Mouse (Mus musculus): ENCODE data around the gene Ggt6. TPM values are rescaled to one million over a fixed set of nuclear protein-coding genes. Genes with fewer than 3 reads are reported as not detected.

Ggt6 gene
- total RNA-seq (2014; rRNA removed; ENCODE audit: low replicate concordance): 5.3 TPM in 1 of 2 replicates, not detected in the other
- polyA plus RNA-seq (2015; fragmentation: Nextera tagmentation; extraction: Ambion mirVana): 0.05 TPM in 1 of 2 replicates, not detected in the other

DNA sequence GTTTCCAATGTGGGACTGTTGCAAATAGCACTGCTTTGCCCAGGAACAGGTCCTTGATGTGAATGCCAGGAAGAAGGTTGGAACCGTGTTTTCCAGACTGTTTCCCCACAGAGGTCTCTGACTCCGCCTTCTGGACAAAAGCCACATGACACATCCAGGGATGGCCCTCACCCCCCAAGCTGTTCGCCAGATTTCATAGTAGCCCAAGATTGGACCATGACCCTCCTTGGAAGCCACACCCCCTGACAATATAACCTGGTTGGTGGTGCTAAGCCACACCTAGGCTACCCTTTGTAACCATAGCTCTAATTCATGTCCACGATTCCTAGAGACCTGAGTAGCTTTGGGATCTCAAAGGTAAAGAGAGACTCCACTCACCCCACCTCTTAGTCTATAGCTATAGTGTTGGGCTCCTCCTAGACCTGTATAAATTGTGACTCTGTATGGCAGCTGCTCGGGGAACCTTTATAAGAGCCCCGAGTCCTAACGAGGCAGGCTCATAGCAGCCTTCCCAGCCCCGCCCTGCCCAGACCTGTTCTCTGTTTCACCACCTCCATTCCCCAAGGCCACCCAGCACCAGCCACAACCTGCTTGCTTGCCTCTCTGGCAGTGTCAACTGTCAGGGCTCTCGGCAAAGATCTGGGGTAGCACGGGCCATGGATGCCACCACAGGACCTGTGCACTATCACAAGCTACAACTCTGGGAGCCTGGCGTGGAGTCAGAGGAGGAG lies at the start of gene Ggt6:
Gene Ggt6, plus strand, starts transcription at position 564 of the 731 bp plus-strand sequence.
- H3K9ac ChIP-seq (replicated peaks; ENCODE audit: low read depth, low read length): no peak within 1 kb of the TSS
- no peak within 1 kb of the TSS for H3K4me3 ChIP-seq (ENCODE audit: low read depth, low read length)
- H3K27me3 ChIP-seq (ENCODE audit: control insufficient read depth, insufficient read depth, low read length): no peaks in the 10 kb centered on the region
- no peaks in the 10 kb centered on the region for H3K9me3 ChIP-seq (replicated peaks; ENCODE audit: control insufficient read depth, low read length)
- TF ChIP-seq CTCF (IDR thresholded peaks at IDR 0.05; ENCODE audit: low read depth): 0 out of 2 replicates have a peak, but pooled peaks have one; percentile 18
- no peak for TF ChIP-seq EP300 (IDR thresholded peaks at IDR 0.05; ENCODE audit: low read depth)
- H3K27ac ChIP-seq (ENCODE audit: low read depth): no peak within 1 kb of the TSS
- ATAC-seq (ENCODE audit: insufficient read depth, low read depth) (no peak), DNase-seq (ENCODE audit: low spot score) (no peak)
- H3K4me1 ChIP-seq (ENCODE audit: control insufficient read depth, insufficient read depth): peaks cover 12% of the 10 kb centered on the region; the same call in 1 of the 2 replicates
- H3K4me2 ChIP-seq (ENCODE audit: low read depth, low read length): no peak within 1 kb of the TSS
- H3K36me3 ChIP-seq (replicated peaks; ENCODE audit: control insufficient read depth, insufficient read depth, low read length): no peaks in the 10 kb centered on the region
- WGBS: 53% methylated on average over 11 of the region's 11 CpGs

- Histone ChIP-seq H3K4me2 (ENCODE audit: low read depth, low read length) (no peak overlapping the region), H3K4me1 (ENCODE audit: control insufficient read depth, insufficient read depth) (no peaks in the 10 kb centered on the region), H3K9me3 (replicated peaks; ENCODE audit: control insufficient read depth, low read length) (no peaks in the 10 kb centered on the region), H3K9ac (replicated peaks; ENCODE audit: low read depth, low read length) (no peak overlapping the region), H3K27ac (ENCODE audit: low read depth) (no peak overlapping the region), H3K36me3 (replicated peaks; ENCODE audit: control insufficient read depth, insufficient read depth, low read length) (peaks cover 35% of the 10 kb centered on the region), H3K27me3 (ENCODE audit: control insufficient read depth, insufficient read depth, low read length) (no peaks in the 10 kb centered on the region), H3K4me3 (ENCODE audit: low read depth, low read length) (no peak overlapping the region)
- no peak for ATAC-seq (ENCODE audit: insufficient read depth, low read depth)
- WGBS: 97% methylated on average over 6 of the region's 6 CpGs
- TF ChIP-seq EP300 (IDR thresholded peaks at IDR 0.05; ENCODE audit: low read depth) (no peak), CTCF (IDR thresholded peaks at IDR 0.05; ENCODE audit: low read depth) (no peak)
- DNase-seq (ENCODE audit: low spot score): no peak
Measured at GRCm38 (mm10) chr11:72388113-72388529, 47.2 kb upstream of the Ggt6 start.

GRCm38 (mm10) chr11:72389407-72390142 lies 45.8 kb upstream of the Ggt6 start:
- no peak for DNase-seq (ENCODE audit: low spot score)
- no peak overlapping the region for H3K4me3 ChIP-seq (ENCODE audit: low read depth, low read length)
- H3K36me3 ChIP-seq (replicated peaks; ENCODE audit: control insufficient read depth, insufficient read depth, low read length): peaks cover 35% of the 10 kb centered on the region
- peaks cover 7% of the 10 kb centered on the region; the same call in 1 of the 2 replicates for H3K4me1 ChIP-seq (ENCODE audit: control insufficient read depth, insufficient read depth)
- H3K9me3 ChIP-seq (replicated peaks; ENCODE audit: control insufficient read depth, low read length): no peaks in the 10 kb centered on the region
- TF ChIP-seq CTCF (IDR thresholded peaks at IDR 0.05; ENCODE audit: low read depth) (no peak), EP300 (IDR thresholded peaks at IDR 0.05; ENCODE audit: low read depth) (no peak)
- H3K27ac ChIP-seq (ENCODE audit: low read depth): no peak overlapping the region
- ATAC-seq (ENCODE audit: insufficient read depth, low read depth): no peak
- H3K27me3 ChIP-seq (ENCODE audit: control insufficient read depth, insufficient read depth, low read length): no peaks in the 10 kb centered on the region
- 82% methylated on average over 7 of the region's 7 CpGs for WGBS
- no peak overlapping the region for H3K9ac ChIP-seq (replicated peaks; ENCODE audit: low read depth, low read length)
- H3K4me2 ChIP-seq (ENCODE audit: low read depth, low read length): no peak overlapping the region

DNA sequence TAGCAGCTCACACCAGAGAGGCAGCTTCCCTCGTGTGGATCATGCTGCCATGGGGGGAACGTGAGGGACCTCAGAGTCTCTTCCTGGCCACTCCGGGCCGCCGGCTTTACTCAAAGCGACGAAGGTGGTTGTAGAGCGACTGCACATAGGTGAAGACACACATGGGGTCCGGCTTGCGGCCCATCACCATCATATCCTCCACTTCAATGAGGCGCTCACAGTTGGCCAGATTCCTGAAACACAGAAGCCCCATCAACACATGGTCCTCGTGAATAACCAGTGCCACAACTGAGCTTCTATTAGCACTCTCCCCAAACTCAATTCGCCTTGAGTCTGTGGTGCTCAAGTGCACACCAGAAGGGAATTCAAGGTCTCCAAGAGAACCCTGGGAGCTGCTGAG lies 44.1 kb upstream of the Ggt6 start:
- DNase-seq (ENCODE audit: low spot score): no peak
- Histone ChIP-seq H3K4me1 (ENCODE audit: control insufficient read depth, insufficient read depth) (peaks cover 20% of the 10 kb centered on the region), H3K27ac (ENCODE audit: low read depth) (no peak overlapping the region), H3K36me3 (replicated peaks; ENCODE audit: control insufficient read depth, insufficient read depth, low read length) (peaks cover 40% of the 10 kb centered on the region), H3K9ac (replicated peaks; ENCODE audit: low read depth, low read length) (no peak overlapping the region), H3K4me2 (ENCODE audit: low read depth, low read length) (no peak overlapping the region), H3K9me3 (replicated peaks; ENCODE audit: control insufficient read depth, low read length) (no peaks in the 10 kb centered on the region), H3K4me3 (ENCODE audit: low read depth, low read length) (no peak overlapping the region), H3K27me3 (ENCODE audit: control insufficient read depth, insufficient read depth, low read length) (no peaks in the 10 kb centered on the region)
- 86% methylated on average over 13 of the region's 13 CpGs for WGBS
- no peak for ATAC-seq (ENCODE audit: insufficient read depth, low read depth)
- TF ChIP-seq EP300 (IDR thresholded peaks at IDR 0.05; ENCODE audit: low read depth): no peak
- TF ChIP-seq CTCF (IDR thresholded peaks at IDR 0.05; ENCODE audit: low read depth): no peak

DNA sequence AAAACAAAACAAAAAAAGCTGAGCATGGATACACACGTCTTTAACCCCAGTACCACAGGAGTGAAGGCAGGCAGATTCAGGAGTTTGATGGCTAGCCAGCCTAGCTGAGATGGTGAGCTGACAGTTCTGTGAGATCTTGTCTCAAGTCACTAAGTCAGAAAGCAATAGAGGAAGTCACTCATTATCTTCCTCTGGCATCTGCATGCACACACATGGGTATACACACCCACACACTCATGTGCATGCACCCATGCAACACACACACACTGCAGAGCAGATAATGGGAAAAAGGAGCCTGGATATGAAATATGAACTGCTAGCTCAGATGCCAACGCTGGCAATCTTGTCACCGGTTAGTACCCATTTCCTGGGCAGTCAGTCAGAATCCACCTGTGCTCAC lies 42.1 kb upstream of the Ggt6 start:
- Histone ChIP-seq H3K27ac (ENCODE audit: low read depth) (no peak overlapping the region), H3K27me3 (ENCODE audit: control insufficient read depth, insufficient read depth, low read length) (no peaks in the 10 kb centered on the region), H3K9me3 (replicated peaks; ENCODE audit: control insufficient read depth, low read length) (no peaks in the 10 kb centered on the region), H3K4me1 (ENCODE audit: control insufficient read depth, insufficient read depth) (peaks cover 40% of the 10 kb centered on the region), H3K4me3 (ENCODE audit: low read depth, low read length) (no peak overlapping the region), H3K36me3 (replicated peaks; ENCODE audit: control insufficient read depth, insufficient read depth, low read length) (peaks cover 32% of the 10 kb centered on the region), H3K4me2 (ENCODE audit: low read depth, low read length) (no peak overlapping the region), H3K9ac (replicated peaks; ENCODE audit: low read depth, low read length) (no peak overlapping the region)
- TF ChIP-seq CTCF (IDR thresholded peaks at IDR 0.05; ENCODE audit: low read depth): no peak
- TF ChIP-seq EP300 (IDR thresholded peaks at IDR 0.05; ENCODE audit: low read depth): no peak
- WGBS: 80% methylated on average over 3 of the region's 3 CpGs
- no peak for DNase-seq (ENCODE audit: low spot score)
- ATAC-seq (ENCODE audit: insufficient read depth, low read depth): no peak

Measured in heart, postnatal 0 days (tissue).